Mouse (Mus musculus): ENCODE data around the gene H2-K1.

DNA sequence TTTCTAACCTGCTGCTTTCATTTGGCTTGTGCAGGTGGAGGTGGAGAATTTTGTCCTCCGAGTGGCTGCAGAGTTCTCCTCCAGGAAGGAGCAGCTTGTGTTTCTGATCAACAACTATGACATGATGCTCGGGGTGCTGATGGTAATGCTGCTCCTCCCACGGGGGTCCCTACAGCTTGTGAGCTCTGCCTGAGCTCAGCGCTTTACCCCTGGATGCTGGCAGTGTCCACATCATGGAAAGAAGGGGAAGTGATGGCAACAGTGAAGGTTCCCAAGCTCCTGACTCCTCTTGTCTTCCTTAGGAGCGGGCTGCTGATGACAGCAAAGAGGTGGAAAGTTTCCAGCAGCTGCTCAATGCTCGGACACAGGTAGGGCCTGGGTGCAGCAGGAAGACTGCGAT, 37.3 kb downstream of the H2-K1 start:
- TF ChIP-seq CTCF (IDR thresholded peaks at IDR 0.05; ENCODE audit: low read depth, low read length) (no peak), GATA2 (IDR thresholded peaks at IDR 0.05; ENCODE audit: borderline replicate concordance, low read depth, low read length) (no peak), TAL1 (conservative IDR thresholded peaks at IDR 0.05; ENCODE audit: low read depth, low read length) (no peak), POLR2AphosphoS5 (IDR thresholded peaks at IDR 0.05; ENCODE audit: insufficient replicate concordance, low read depth, low read length) (no peak), GATA1 (IDR thresholded peaks at IDR 0.05; ENCODE audit: borderline replicate concordance, low read length) (no peak)

All from G1E (cell line).